10 mouse cellular contexts compared by ENCODE assay signal in genomic region chr1:58802322-58803273, GRCm38 (mm10). TPM values are rescaled to one million over a fixed set of nuclear protein-coding genes. Genes with fewer than 3 reads are reported as not detected.
DNase-seq lines count a peak whose midpoint lies in the region; ATAC-seq and TF ChIP-seq lines count a peak whose summit lies in the region.
"Had no signal": no experiment of that assay in that cellular context is flagged by ENCODE, and none has a peak within 500 bp of the region (broad histone marks: within the 10 kb centered on the region; RNA-seq: fewer than 3 reads in every experiment).

No protein-coding gene starts in this region.

- H3K27ac ChIP-seq in midbrain, embryonic 14.5 days (replicated peaks; ENCODE audit: low read depth, low read length): no peak overlapping the region
- H3K27ac ChIP-seq in midbrain, embryonic 16.5 days (ENCODE audit: low read length): no peak overlapping the region
- peak overlapping the region; percentile 94 for H3K27ac ChIP-seq in bone marrow macrophage, adult 2 months (ENCODE audit: insufficient read depth, low read depth, low read length)
- H3K27ac ChIP-seq in liver, embryonic 12.5 days: no peak overlapping the region
- H3K27ac ChIP-seq in midbrain, embryonic 13.5 days: no peak overlapping the region
- H3K27ac ChIP-seq: embryonic facial prominence, embryonic 12.5 days; neural tube, embryonic 12.5 days had no signal

- H3K27me3 ChIP-seq in midbrain, embryonic 14.5 days (ENCODE audit: control insufficient read depth, insufficient read depth, low read length): no peaks in the 10 kb centered on the region
- H3K27me3 ChIP-seq in midbrain, embryonic 16.5 days (ENCODE audit: control insufficient read depth, insufficient read depth, low read depth, low read length): no peaks in the 10 kb centered on the region
- no peaks in the 10 kb centered on the region for H3K27me3 ChIP-seq in liver, embryonic 12.5 days (replicated peaks)
- H3K27me3 ChIP-seq in midbrain, embryonic 13.5 days: no peaks in the 10 kb centered on the region
- H3K27me3 ChIP-seq: embryonic facial prominence, embryonic 12.5 days; neural tube, embryonic 12.5 days had no signal

- no peak overlapping the region for H3K4me3 ChIP-seq in midbrain, embryonic 14.5 days (replicated peaks; ENCODE audit: low read depth, low read length)
- H3K4me3 ChIP-seq in midbrain, embryonic 16.5 days (ENCODE audit: low read depth, low read length): no peak overlapping the region
- peak overlapping the region; percentile 59 for H3K4me3 ChIP-seq in bone marrow macrophage, adult 2 months (ENCODE audit: insufficient read depth, low read length)
- H3K4me3 ChIP-seq in liver, embryonic 12.5 days: peak overlapping the region; percentile 24
- H3K4me3 ChIP-seq in midbrain, embryonic 13.5 days (replicated peaks): no peak overlapping the region
- H3K4me3 ChIP-seq: embryonic facial prominence, embryonic 12.5 days; neural tube, embryonic 12.5 days had no signal

- H3K9me3 ChIP-seq in midbrain, embryonic 14.5 days (ENCODE audit: control insufficient read depth, low read length): no peaks in the 10 kb centered on the region
- no peaks in the 10 kb centered on the region for H3K9me3 ChIP-seq in midbrain, embryonic 16.5 days (replicated peaks; ENCODE audit: control insufficient read depth, low read length, poor library complexity, severe bottlenecking)
- no peaks in the 10 kb centered on the region for H3K9me3 ChIP-seq in liver, embryonic 12.5 days (replicated peaks)
- H3K9me3 ChIP-seq in midbrain, embryonic 13.5 days: no peaks in the 10 kb centered on the region
- H3K9me3 ChIP-seq: embryonic facial prominence, embryonic 12.5 days had no signal

- H3K4me2 ChIP-seq in midbrain, embryonic 14.5 days (ENCODE audit: low read length): no peak overlapping the region
- no peak overlapping the region for H3K4me2 ChIP-seq in midbrain, embryonic 16.5 days (ENCODE audit: low read length)
- peak overlapping the region; percentile 51 for H3K4me2 ChIP-seq in liver, embryonic 12.5 days
- H3K4me2 ChIP-seq in midbrain, embryonic 13.5 days (replicated peaks): no peak overlapping the region
- H3K4me2 ChIP-seq: embryonic facial prominence, embryonic 12.5 days; neural tube, embryonic 12.5 days had no signal

- H3K9ac ChIP-seq in midbrain, embryonic 14.5 days (replicated peaks; ENCODE audit: low read length): no peak overlapping the region
- H3K9ac ChIP-seq in midbrain, embryonic 16.5 days (ENCODE audit: low read depth, low read length): no peak overlapping the region
- no peak overlapping the region; the same call in 1 of the 2 replicates for H3K9ac ChIP-seq in liver, embryonic 12.5 days
- no peak overlapping the region for H3K9ac ChIP-seq in midbrain, embryonic 13.5 days (replicated peaks)
- H3K9ac ChIP-seq: embryonic facial prominence, embryonic 12.5 days; neural tube, embryonic 12.5 days had no signal

- peak; percentile 62 for TF ChIP-seq CTCF in bone marrow macrophage, adult 2 months (IDR thresholded peaks at IDR 0.05; ENCODE audit: low read depth, low read length)

- no peak for ATAC-seq in midbrain, embryonic 14.5 days (ENCODE audit: low FRiP score, low TSS enrichment)
- no peak for ATAC-seq in midbrain, embryonic 16.5 days
- ATAC-seq in liver, embryonic 12.5 days: peak; percentile 73
- no peak for ATAC-seq in midbrain, embryonic 13.5 days

- no peak for TF ChIP-seq POLR2A in bone marrow macrophage, adult 2 months (IDR thresholded peaks at IDR 0.05; ENCODE audit: borderline replicate concordance, low read depth, low read length)

- H3K4me1 ChIP-seq in midbrain, embryonic 14.5 days (ENCODE audit: control insufficient read depth, insufficient read depth, low read length): no peaks in the 10 kb centered on the region
- H3K4me1 ChIP-seq in midbrain, embryonic 16.5 days (ENCODE audit: control insufficient read depth, insufficient read depth, low read length): no peaks in the 10 kb centered on the region
- H3K4me1 ChIP-seq in bone marrow macrophage, adult 2 months (ENCODE audit: control insufficient read depth, insufficient read depth, low read length): peaks cover 11% of the 10 kb centered on the region
- peaks cover 10% of the 10 kb centered on the region; the same call in 1 of the 2 replicates for H3K4me1 ChIP-seq in liver, embryonic 12.5 days
- no peaks in the 10 kb centered on the region for H3K4me1 ChIP-seq in midbrain, embryonic 13.5 days (replicated peaks)
- H3K4me1 ChIP-seq: embryonic facial prominence, embryonic 12.5 days; neural tube, embryonic 12.5 days had no signal

- H3K36me3 ChIP-seq in midbrain, embryonic 14.5 days (ENCODE audit: control insufficient read depth, insufficient read depth, low read length): no peaks in the 10 kb centered on the region
- H3K36me3 ChIP-seq in midbrain, embryonic 16.5 days (ENCODE audit: control insufficient read depth, insufficient read depth, low read length): no peaks in the 10 kb centered on the region
- peaks cover 17% of the 10 kb centered on the region for H3K36me3 ChIP-seq in liver, embryonic 12.5 days
- no peaks in the 10 kb centered on the region for H3K36me3 ChIP-seq in midbrain, embryonic 13.5 days
- H3K36me3 ChIP-seq: neural tube, embryonic 12.5 days had no signal

- 86% methylated on average over 18 of the region's 18 CpGs for WGBS in midbrain, embryonic 14.5 days
- WGBS in midbrain, embryonic 16.5 days: 79% methylated on average over 18 of the region's 18 CpGs
- WGBS in liver, embryonic 12.5 days (ENCODE audit: insufficient replicate concordance): 55% methylated on average over 18 of the region's 18 CpGs
- 85% methylated on average over 18 of the region's 18 CpGs for WGBS in midbrain, embryonic 13.5 days

- DNase-seq in midbrain, embryonic 14.5 days: peak; percentile 4
- peak; percentile 62 for DNase-seq in heart, postnatal 4 days
- DNase-seq in right cerebral cortex, postnatal 25 days: peak; percentile 8
- DNase-seq in frontal cortex, postnatal 25 days (ENCODE audit: low spot score in 2 of 2): no peak

RNA-seq across cellular contexts. Expression of gene Casp8, which starts 7.4 kb away (rescaled TPM):
- polyA plus RNA-seq in midbrain, embryonic 14.5 days (2014; fragmentation: Nextera tagmentation; extraction: Ambion mirVana): 2.5 and 4.6 TPM in 2 replicates
- polyA plus RNA-seq in midbrain, embryonic 16.5 days (2015; fragmentation: Nextera tagmentation; extraction: Ambion mirVana): 5.1 and 5.3 TPM in 2 replicates
- polyA plus RNA-seq in bone marrow macrophage, adult 2 months (2012; ENCODE audit: insufficient read depth, insufficient read length, missing spikeins): 97.4 and 98.2 TPM in 2 replicates
- 10 to 100 TPM; 15.7 to 16.5 TPM for total RNA-seq in heart, postnatal 4 days (2021)
- polyA plus RNA-seq in liver, embryonic 12.5 days (2016; fragmentation: Nextera tagmentation; extraction: Ambion mirVana): 19.9 and 20.7 TPM in 2 replicates
- 5.4 and 6.7 TPM in 2 replicates for polyA plus RNA-seq in midbrain, embryonic 13.5 days (2015; fragmentation: Nextera tagmentation; extraction: Ambion mirVana)

Comparison
In these comparisons a context has a peak if more than half of its experiments do, and no peak if none do; other contexts are left out.
1. DNase-seq: peak in midbrain, embryonic 14.5 days (single experiment), heart, postnatal 4 days (single experiment) and right cerebral cortex, postnatal 25 days (single experiment); none in frontal cortex, postnatal 25 days (0 of 2).
2. H3K4me3 ChIP-seq: peak in bone marrow macrophage, adult 2 months (single experiment) and liver, embryonic 12.5 days (single experiment); none in midbrain, embryonic 14.5 days (single experiment), midbrain, embryonic 16.5 days (single experiment) and midbrain, embryonic 13.5 days (single experiment).